Comparison of ENCODE assay signal across 8 mouse cellular contexts in genomic region chr3:90445417-90446200, GRCm38 (mm10). TPM values are rescaled to one million over a fixed set of nuclear protein-coding genes. Genes with fewer than 3 reads are reported as not detected.
DNase-seq lines count a peak whose midpoint lies in the region; ATAC-seq and TF ChIP-seq lines count a peak whose summit lies in the region.

No protein-coding gene starts in this region.

- no peaks in the 10 kb centered on the region for H3K4me1 ChIP-seq in kidney, postnatal 0 days (replicated peaks; ENCODE audit: insufficient read depth, low read length)
- H3K4me1 ChIP-seq in cortical plate, adult 2 months (ENCODE audit: control insufficient read depth, insufficient read depth, low read length): no peaks in the 10 kb centered on the region
- H3K4me1 ChIP-seq in hindbrain, embryonic 14.5 days (replicated peaks; ENCODE audit: control insufficient read depth, insufficient read depth, low read length): peaks cover 14% of the 10 kb centered on the region
- peaks cover 18% of the 10 kb centered on the region for H3K4me1 ChIP-seq in midbrain, embryonic 13.5 days (replicated peaks)

- H3K36me3 ChIP-seq in kidney, postnatal 0 days (ENCODE audit: insufficient read depth, low read length): no peaks in the 10 kb centered on the region
- H3K36me3 ChIP-seq in hindbrain, embryonic 14.5 days (replicated peaks; ENCODE audit: control insufficient read depth, insufficient read depth): no peaks in the 10 kb centered on the region
- H3K36me3 ChIP-seq in midbrain, embryonic 13.5 days: no peaks in the 10 kb centered on the region

- TF ChIP-seq CTCF in kidney, postnatal 0 days (IDR thresholded peaks at IDR 0.05; ENCODE audit: low read depth): no peak
- no peak for TF ChIP-seq CTCF in cortical plate, adult 2 months (IDR thresholded peaks at IDR 0.05; ENCODE audit: extremely low read depth, insufficient read depth, low read length)

- H3K9me3 ChIP-seq in kidney, postnatal 0 days (replicated peaks; ENCODE audit: low read length): no peaks in the 10 kb centered on the region
- no peaks in the 10 kb centered on the region for H3K9me3 ChIP-seq in hindbrain, embryonic 14.5 days (ENCODE audit: control insufficient read depth, low read length)
- H3K9me3 ChIP-seq in midbrain, embryonic 13.5 days: no peaks in the 10 kb centered on the region

- no peak for TF ChIP-seq POLR2A in cortical plate, adult 2 months (IDR thresholded peaks at IDR 0.05; ENCODE audit: extremely low read depth, insufficient read depth, low read length)

- peak; percentile 78 for DNase-seq in kidney, postnatal 0 days (ENCODE audit: low spot score)
- DNase-seq in kidney, adult 11 months: no peak
- DNase-seq in hindbrain, embryonic 14.5 days (ENCODE audit: low spot score): no peak
- DNase-seq in layer of hippocampus, postnatal 25 days (ENCODE audit: extremely low spot score in 1 of 2, low spot score in 1 of 2): no peak
- DNase-seq in frontal cortex, postnatal 14 days (ENCODE audit: low spot score in 2 of 2): no peak
- no peak for DNase-seq in right cerebral cortex, postnatal 25 days

- H3K9ac ChIP-seq in kidney, postnatal 0 days (ENCODE audit: low read depth, low read length): no peak overlapping the region
- peak overlapping the region; percentile 44 for H3K9ac ChIP-seq in hindbrain, embryonic 14.5 days
- H3K9ac ChIP-seq in midbrain, embryonic 13.5 days (replicated peaks): no peak overlapping the region

- WGBS in kidney, postnatal 0 days: 54% methylated on average over 11 of the region's 11 CpGs
- 60% methylated on average over 11 of the region's 11 CpGs for WGBS in hindbrain, embryonic 14.5 days
- WGBS in midbrain, embryonic 13.5 days: 71% methylated on average over 11 of the region's 11 CpGs

- H3K27ac ChIP-seq in kidney, postnatal 0 days: peak overlapping the region; percentile 92
- peak overlapping the region; percentile 87; the same call in 1 of the 2 replicates for H3K27ac ChIP-seq in cortical plate, adult 2 months (ENCODE audit: insufficient read depth, low read length)
- peak overlapping the region; percentile 69 for H3K27ac ChIP-seq in hindbrain, embryonic 14.5 days
- peak overlapping the region; percentile 53; the same call in 1 of the 2 replicates for H3K27ac ChIP-seq in midbrain, embryonic 13.5 days

- H3K4me2 ChIP-seq in kidney, postnatal 0 days (ENCODE audit: low read length): peak overlapping the region; percentile 46
- H3K4me2 ChIP-seq in hindbrain, embryonic 14.5 days (replicated peaks): peak overlapping the region; percentile 49
- peak overlapping the region; percentile 57; the same call in 1 of the 2 replicates for H3K4me2 ChIP-seq in midbrain, embryonic 13.5 days (replicated peaks)

- ATAC-seq in kidney, postnatal 0 days (replicated peaks; ENCODE audit: low FRiP score, low read depth): no peak
- no peak for ATAC-seq in hindbrain, embryonic 14.5 days (ENCODE audit: low FRiP score)
- ATAC-seq in midbrain, embryonic 13.5 days: no peak

- no peak overlapping the region for H3K4me3 ChIP-seq in kidney, postnatal 0 days (replicated peaks; ENCODE audit: low read depth, low read length)
- no peak overlapping the region for H3K4me3 ChIP-seq in cortical plate, adult 2 months (ENCODE audit: insufficient read depth, low read length)
- H3K4me3 ChIP-seq in hindbrain, embryonic 14.5 days (replicated peaks; ENCODE audit: low read length): peak overlapping the region; percentile 18
- H3K4me3 ChIP-seq in midbrain, embryonic 13.5 days (replicated peaks): no peak overlapping the region

- no peaks in the 10 kb centered on the region for H3K27me3 ChIP-seq in kidney, postnatal 0 days (ENCODE audit: insufficient read depth, low read length)
- no peaks in the 10 kb centered on the region for H3K27me3 ChIP-seq in hindbrain, embryonic 14.5 days (ENCODE audit: control insufficient read depth, insufficient read depth, low read length)
- no peaks in the 10 kb centered on the region for H3K27me3 ChIP-seq in midbrain, embryonic 13.5 days

RNA-seq across cellular contexts. Expression of gene Ints3, which starts 12.2 kb away (rescaled TPM):
- 17.0 and 17.9 TPM in 2 replicates for polyA plus RNA-seq in kidney, postnatal 0 days (2015; fragmentation: Nextera tagmentation; extraction: Ambion mirVana)
- 44.8 and 46.1 TPM in 2 replicates for polyA plus RNA-seq in cortical plate, adult 2 months (2012; rRNA removed)
- 32.2 and 36.0 TPM in 2 replicates for polyA plus RNA-seq in hindbrain, embryonic 14.5 days (2014; fragmentation: Nextera tagmentation; extraction: Ambion mirVana)
- 29.1 and 32.6 TPM in 2 replicates for polyA plus RNA-seq in midbrain, embryonic 13.5 days (2015; fragmentation: Nextera tagmentation; extraction: Ambion mirVana)
- 10 to 100 TPM; 69.1 to 70.6 TPM for total RNA-seq in layer of hippocampus, postnatal 25 days (2021)

RNA-seq across cellular contexts. Expression of gene Npr1, which starts 20.1 kb away (rescaled TPM):
- 16.7 and 17.1 TPM in 2 replicates for polyA plus RNA-seq in kidney, postnatal 0 days (2015; fragmentation: Nextera tagmentation; extraction: Ambion mirVana)
- 3.3 and 4.7 TPM in 2 replicates for polyA plus RNA-seq in cortical plate, adult 2 months (2012; rRNA removed)
- polyA plus RNA-seq in hindbrain, embryonic 14.5 days (2014; fragmentation: Nextera tagmentation; extraction: Ambion mirVana): 2.8 and 4.0 TPM in 2 replicates
- polyA plus RNA-seq in midbrain, embryonic 13.5 days (2015; fragmentation: Nextera tagmentation; extraction: Ambion mirVana): 1.8 and 2.4 TPM in 2 replicates
- 1 to 10 TPM; 4.7 to 5.0 TPM for total RNA-seq in layer of hippocampus, postnatal 25 days (2021)

RNA-seq across cellular contexts. Expression of gene Ilf2, which starts 30.3 kb away (rescaled TPM):
- polyA plus RNA-seq in kidney, postnatal 0 days (2015; fragmentation: Nextera tagmentation; extraction: Ambion mirVana): 118 and 134 TPM in 2 replicates
- polyA plus RNA-seq in cortical plate, adult 2 months (2012; rRNA removed): 78.7 and 79.5 TPM in 2 replicates
- 228 and 235 TPM in 2 replicates for polyA plus RNA-seq in hindbrain, embryonic 14.5 days (2014; fragmentation: Nextera tagmentation; extraction: Ambion mirVana)
- 343 and 361 TPM in 2 replicates for polyA plus RNA-seq in midbrain, embryonic 13.5 days (2015; fragmentation: Nextera tagmentation; extraction: Ambion mirVana)
- 10 to 100 TPM; 81.2 to 87.4 TPM for total RNA-seq in layer of hippocampus, postnatal 25 days (2021)

RNA-seq across cellular contexts. Expression of gene Snapin, which starts 45.2 kb away (rescaled TPM):
- 76.1 and 79.6 TPM in 2 replicates for polyA plus RNA-seq in kidney, postnatal 0 days (2015; fragmentation: Nextera tagmentation; extraction: Ambion mirVana)
- polyA plus RNA-seq in cortical plate, adult 2 months (2012; rRNA removed): 65.0 and 73.2 TPM in 2 replicates
- polyA plus RNA-seq in hindbrain, embryonic 14.5 days (2014; fragmentation: Nextera tagmentation; extraction: Ambion mirVana): 86.8 and 94.0 TPM in 2 replicates
- polyA plus RNA-seq in midbrain, embryonic 13.5 days (2015; fragmentation: Nextera tagmentation; extraction: Ambion mirVana): 87.9 and 89.1 TPM in 2 replicates
- 10 to 100 TPM; 49.8 to 53.4 TPM for total RNA-seq in layer of hippocampus, postnatal 25 days (2021)

RNA-seq across cellular contexts. Expression of gene Slc27a3, which starts 55.9 kb away (rescaled TPM):
- 15.1 and 16.1 TPM in 2 replicates for polyA plus RNA-seq in kidney, postnatal 0 days (2015; fragmentation: Nextera tagmentation; extraction: Ambion mirVana)
- 6.8 and 9.4 TPM in 2 replicates for polyA plus RNA-seq in cortical plate, adult 2 months (2012; rRNA removed)
- polyA plus RNA-seq in hindbrain, embryonic 14.5 days (2014; fragmentation: Nextera tagmentation; extraction: Ambion mirVana): 24.1 and 24.8 TPM in 2 replicates
- 20.2 and 21.8 TPM in 2 replicates for polyA plus RNA-seq in midbrain, embryonic 13.5 days (2015; fragmentation: Nextera tagmentation; extraction: Ambion mirVana)
- 10 to 100 TPM; 13.7 to 17.1 TPM for total RNA-seq in layer of hippocampus, postnatal 25 days (2021)
